Mouse (Mus musculus) stomach, postnatal 0 days (tissue): ENCODE results near the gene Crybg1. TPM values are rescaled to one million over a fixed set of nuclear protein-coding genes. Genes with fewer than 3 reads are reported as not detected.

Source experiments
- ATAC-seq: fragments of 200-750 bp; cut with Nextera tagmentation; 2 replicates; pipeline ENCODE4 v1.8.0; 2017; ENCODE audit not compliant: low FRiP score, low TSS enrichment
- DNase-seq: peaks from one replicate; pipeline ENCODE4 v3.0.0-alpha.2; 2016; ENCODE audit warnings: low spot score
- H3K27ac ChIP-seq: fragments of 300-500 bp; sonication (generic); replicated peaks from 2 replicates; pipeline ENCODE4 v1.5.1; 2014; ENCODE audit warnings: mild to moderate bottlenecking, control low read depth
- H3K27me3 ChIP-seq: fragments of 300-500 bp; sonication (generic); 2 replicates; pipeline ENCODE4 v1.6.1; 2014; ENCODE audit warnings: low read length; ENCODE audit not compliant: control insufficient read depth, insufficient read depth
- H3K36me3 ChIP-seq: fragments of 300-500 bp; sonication (generic); 2 replicates; pipeline ENCODE4 v1.6.1; 2014; ENCODE audit warnings: low read length, mixed read lengths; ENCODE audit not compliant: control insufficient read depth, insufficient read depth
- H3K4me1 ChIP-seq: fragments of 300-500 bp; sonication (generic); replicated peaks from 2 replicates; pipeline ENCODE4 v1.6.1; 2014; ENCODE audit warnings: antibody characterized with exemption; ENCODE audit not compliant: control insufficient read depth, insufficient read depth
- H3K4me2 ChIP-seq: fragments of 300-500 bp; sonication (generic); replicated peaks from 2 replicates; pipeline ENCODE4 v1.6.1; 2014; ENCODE audit warnings: low read depth, mild to moderate bottlenecking, control low read depth, moderate library complexity
- H3K4me3 ChIP-seq: fragments of 300-500 bp; sonication (generic); 2 replicates; pipeline ENCODE4 v1.5.1; 2014; ENCODE audit warnings: low read depth, low read length, control low read depth
- H3K9ac ChIP-seq: fragments of 300-500 bp; sonication (generic); 2 replicates; pipeline ENCODE4 v1.6.1; 2014; ENCODE audit warnings: mild to moderate bottlenecking, low read length, control low read depth, mixed read lengths
- H3K9me3 ChIP-seq: fragments of 300-500 bp; sonication (generic); 2 replicates; pipeline ENCODE4 v1.6.1; 2016; ENCODE audit warnings: low read length; ENCODE audit not compliant: control insufficient read depth
- CTCF ChIP-seq: IDR thresholded peaks from 2 replicates; pipeline ENCODE4 v1.5.1; 2016; ENCODE audit warnings: antibody characterized with exemption, low read depth, mild to moderate bottlenecking, moderate library complexity
- EP300 ChIP-seq: optimal IDR thresholded peaks from 2 replicates; pipeline ENCODE3; 2016; ENCODE audit warnings: antibody characterized with exemption
- WGBS: fragments of 180-500 bp; shearing (Covaris S2); extraction: QIAGEN DNeasy Blood & Tissue Kit; methylation state at CpG from one replicate; pipeline ENCODE4 v1.1.7; 2014; 5-methylcytosine and 5-hydroxymethylcytosine counted together
- polyA plus RNA-seq: library from polyadenylated mRNA; unstranded; fragments of >200 nt; fragmentation: Nextera tagmentation; extraction: Ambion mirVana; gene quantifications from 2 replicates; pipeline ENCODE4 v1.2.1, GENCODE M21; 2015

The Crybg1 gene
- polyA plus RNA-seq = 9.0 and 10.4 TPM in 2 replicates

DNA sequence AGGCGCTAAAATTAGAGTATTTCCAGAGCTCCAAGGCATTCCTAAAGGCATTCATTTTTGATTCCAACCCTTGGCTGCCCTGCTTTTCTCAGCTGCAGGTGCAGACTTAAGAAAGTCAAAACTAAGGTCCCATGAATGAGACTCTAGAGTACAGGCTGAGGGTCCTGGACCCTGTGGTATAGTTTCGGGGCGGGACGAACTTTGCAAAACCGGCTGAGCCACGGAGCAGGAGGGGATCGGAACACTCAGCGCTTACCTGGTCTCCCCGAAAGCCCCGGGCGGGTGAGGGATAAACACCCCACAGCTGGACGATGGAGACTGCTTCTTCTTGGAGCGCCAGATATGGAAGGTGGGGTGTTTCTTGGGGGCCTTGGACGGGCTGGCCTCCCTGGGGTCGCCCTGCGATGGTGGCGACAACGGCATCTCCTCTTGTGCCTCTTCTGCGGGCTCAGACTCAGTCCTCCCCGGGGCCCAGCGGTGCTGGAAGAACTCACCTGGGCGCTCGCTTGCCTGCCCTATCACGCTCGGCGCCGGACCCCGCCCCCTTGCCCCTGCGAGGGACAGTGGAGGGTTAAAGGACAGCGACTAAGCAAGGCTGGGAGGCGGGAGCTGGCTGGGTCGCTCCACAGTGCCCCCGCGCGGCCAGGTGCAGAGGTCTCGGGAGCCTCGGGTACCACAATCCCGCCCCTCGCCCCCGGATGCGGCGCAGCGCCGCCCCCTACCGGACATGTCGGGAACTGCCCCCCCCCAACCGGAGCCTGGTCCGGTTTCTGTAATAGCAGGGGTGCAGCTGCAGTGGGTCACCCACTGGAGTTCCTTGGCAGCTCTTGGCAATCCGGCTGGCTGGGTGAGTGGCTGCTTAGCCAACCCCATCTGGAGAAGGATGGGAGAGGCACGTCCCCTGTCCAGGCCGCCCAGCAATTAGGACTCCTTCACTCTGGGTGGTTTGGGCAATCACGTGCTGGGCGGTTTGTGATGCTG is at the start of gene Crybg1:
Gene Crybg1, minus strand, starts transcription at position 517 of the 981 bp plus-strand sequence.
- TF ChIP-seq EP300 = no peak
- TF ChIP-seq CTCF = peak; percentile 90
- DNase-seq (peak; percentile 92), ATAC-seq (peak; percentile 93)
- Histone ChIP-seq H3K4me1 (no peaks in the 10 kb centered on the region), H3K36me3 (no peaks in the 10 kb centered on the region), H3K4me2 (peak within 1 kb of the TSS; percentile 65), H3K9me3 (no peaks in the 10 kb centered on the region), H3K4me3 (peak within 1 kb of the TSS; percentile 34), H3K27me3 (no peaks in the 10 kb centered on the region), H3K27ac (no peak within 1 kb of the TSS), H3K9ac (peak within 1 kb of the TSS; percentile 47)
- WGBS = 5% methylated on average over 50 of the region's 53 CpGs

GRCm38 (mm10) chr10:44177365-44177764 is 28.7 kb upstream of the Crybg1 start:
- Histone ChIP-seq H3K9ac (no peak overlapping the region), H3K27ac (no peak overlapping the region), H3K27me3 (no peaks in the 10 kb centered on the region), H3K9me3 (no peaks in the 10 kb centered on the region), H3K4me3 (no peak overlapping the region), H3K4me1 (no peaks in the 10 kb centered on the region), H3K36me3 (no peaks in the 10 kb centered on the region), H3K4me2 (no peak overlapping the region)
- ATAC-seq (0 out of 2 replicates have a peak, but pooled peaks have one; percentile 54), DNase-seq (no peak)
- TF ChIP-seq EP300 (no peak), CTCF (peak; percentile 89)
- WGBS = 0% methylated on average over 1 of the region's 1 CpGs

GRCm38 (mm10) chr10:44176548-44176947 is 27.9 kb upstream of the Crybg1 start:
- Histone ChIP-seq H3K9me3 (no peaks in the 10 kb centered on the region), H3K27ac (no peak overlapping the region), H3K4me2 (no peak overlapping the region), H3K9ac (no peak overlapping the region), H3K4me3 (no peak overlapping the region), H3K36me3 (no peaks in the 10 kb centered on the region), H3K4me1 (no peaks in the 10 kb centered on the region), H3K27me3 (no peaks in the 10 kb centered on the region)
- TF ChIP-seq CTCF (no peak), EP300 (no peak)
- DNase-seq (no peak), ATAC-seq (no peak)

DNA sequence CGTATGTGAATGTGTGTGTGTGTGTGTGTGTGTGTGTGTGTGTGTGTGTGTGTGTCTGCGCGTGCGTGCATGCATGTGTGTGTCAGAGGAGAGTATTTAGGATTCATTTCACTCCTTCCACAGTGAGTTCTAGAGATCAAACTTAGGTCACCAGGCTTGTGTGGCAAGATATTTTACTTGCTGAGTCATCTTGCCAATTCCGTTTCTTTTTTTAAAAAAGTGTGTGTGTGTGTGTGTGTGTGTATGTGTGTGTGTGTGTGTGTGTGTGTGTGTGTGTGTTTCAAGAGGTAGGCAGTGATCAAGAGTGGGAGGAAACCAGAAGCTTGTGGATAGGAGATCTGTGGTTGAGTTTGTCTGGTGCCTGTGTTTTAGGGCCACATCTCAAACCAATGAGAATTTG is 27.5 kb upstream of the Crybg1 start:
- no peaks in the 10 kb centered on the region for H3K36me3 ChIP-seq
- H3K4me2 ChIP-seq = no peak overlapping the region
- H3K9ac ChIP-seq = no peak overlapping the region
- WGBS = 63% methylated on average over 5 of the region's 5 CpGs
- H3K27ac ChIP-seq = no peak overlapping the region
- no peak for ATAC-seq
- DNase-seq = no peak
- no peaks in the 10 kb centered on the region for H3K4me1 ChIP-seq
- H3K27me3 ChIP-seq = no peaks in the 10 kb centered on the region
- TF ChIP-seq EP300 (no peak), CTCF (no peak)
- H3K4me3 ChIP-seq = no peak overlapping the region
- no peaks in the 10 kb centered on the region for H3K9me3 ChIP-seq

GRCm38 (mm10) chr10:44170145-44170544 is 21.5 kb upstream of the Crybg1 start:
- no peak for DNase-seq
- WGBS = 84% methylated on average over 12 of the region's 12 CpGs
- H3K27ac ChIP-seq = no peak overlapping the region
- TF ChIP-seq CTCF (no peak), EP300 (no peak)
- no peak overlapping the region for H3K9ac ChIP-seq
- no peak overlapping the region for H3K4me3 ChIP-seq
- no peak for ATAC-seq
- H3K36me3 ChIP-seq = no peaks in the 10 kb centered on the region
- no peaks in the 10 kb centered on the region for H3K27me3 ChIP-seq
- H3K4me1 ChIP-seq = no peaks in the 10 kb centered on the region
- H3K4me2 ChIP-seq = no peak overlapping the region
- H3K9me3 ChIP-seq = no peaks in the 10 kb centered on the region

- DNase-seq = no peak
- no peak for ATAC-seq
- Histone ChIP-seq H3K4me2 (no peak overlapping the region), H3K4me1 (no peaks in the 10 kb centered on the region), H3K36me3 (no peaks in the 10 kb centered on the region), H3K27me3 (no peaks in the 10 kb centered on the region), H3K9ac (no peak overlapping the region), H3K9me3 (no peaks in the 10 kb centered on the region), H3K4me3 (no peak overlapping the region), H3K27ac (no peak overlapping the region)
- 59% methylated on average over 5 of the region's 5 CpGs for WGBS
- TF ChIP-seq CTCF (no peak), EP300 (no peak)
These were observed 18.4 kb upstream of the Crybg1 start for GRCm38 (mm10) chr10:44167061-44167460.
